Mouse (Mus musculus) heart, adult 2 months (tissue): Measurements from ENCODE around the gene Ager. TPM values are rescaled to one million over a fixed set of nuclear protein-coding genes. Genes with fewer than 3 reads are reported as not detected.

ENCODE experiments used
- DNase-seq, 2 experiments: peaks; one replicate each; pipeline ENCODE4 v3.0.0; 2021
- H3K27ac ChIP-seq: fragments of 200-600 bp; 2 replicates; pipeline ENCODE4 v1.8.1; 2022
- H3K27me3 ChIP-seq: fragments of 200-500 bp; 2 replicates; pipeline ENCODE4 v1.6.1; 2012; ENCODE audit warnings: mild to moderate bottlenecking, low read length, inconsistent platforms, mixed read lengths; ENCODE audit not compliant: control insufficient read depth, insufficient read depth
- H3K36me3 ChIP-seq: fragments of 200-500 bp; 2 replicates; pipeline ENCODE4 v1.6.1; 2012; ENCODE audit warnings: low read length, inconsistent platforms; ENCODE audit not compliant: control insufficient read depth, insufficient read depth
- H3K4me1 ChIP-seq: fragments of 200-500 bp; 2 replicates; pipeline ENCODE4 v1.6.1; 2011; ENCODE audit warnings: low read length; ENCODE audit not compliant: control insufficient read depth, insufficient read depth
- H3K4me3 ChIP-seq: fragments of 200-600 bp; 2 replicates; pipeline ENCODE4 v1.8.1; 2022
- H3K79me2 ChIP-seq: fragments of 200-500 bp; replicated peaks from 2 replicates; pipeline ENCODE4 v1.6.1; 2012; ENCODE audit warnings: mild to moderate bottlenecking, inconsistent platforms, low read length, moderate library complexity, mixed read lengths; ENCODE audit not compliant: control insufficient read depth, insufficient read depth
- H3K9ac ChIP-seq: fragments of 200-500 bp; 2 replicates; pipeline ENCODE4 v1.6.1; 2012; ENCODE audit warnings: low read depth, mild to moderate bottlenecking, control low read depth, inconsistent platforms, low read length, mixed read lengths
- CTCF ChIP-seq: fragments of 200-600 bp; IDR thresholded peaks from 2 replicates; pipeline ENCODE4 v1.8.1; 2022; ENCODE audit warnings: antibody characterized with exemption, mild to moderate bottlenecking, moderate library complexity
- EP300 ChIP-seq: fragments of 200-500 bp; IDR thresholded peaks from 2 replicates; pipeline ENCODE4 v1.6.1; 2011; ENCODE audit warnings: low read depth, low read length, control low read depth; ENCODE audit not compliant: insufficient read depth
- POLR2A ChIP-seq: fragments of 200-500 bp; IDR thresholded peaks from 2 replicates; pipeline ENCODE4 v1.6.1; 2011; ENCODE audit warnings: mild to moderate bottlenecking, low read depth, low read length, control low read depth; ENCODE audit not compliant: insufficient read depth
- WGBS: fragments of 180-500 bp; shearing (Covaris S2); methylation state at CpG from one replicate; pipeline ENCODE4 v1.1.7; 2018; 5-methylcytosine and 5-hydroxymethylcytosine counted together
- intact Hi-C: fragments of 180-260 bp; cut with DNase I; formaldehyde crosslinking; loops from one replicate; pipeline ENCODE4 v1.15.1; 2025
- polyA plus RNA-seq: library from polyadenylated mRNA; depleted of rRNA; stranded (reverse); fragments of >200 nt; gene quantifications from 2 replicates; pipeline ENCODE4 v1.2.3, GENCODE M21; 2012
- total RNA-seq, 2 experiments: library from RNA; stranded (reverse); gene quantifications; 2 replicates each; pipeline ENCODE4 v1.2.3; 2021

Gene Ager
- total and polyA plus RNA-seq, 3 experiments: 0.14 to 2.2 (median 0.18) TPM

GRCm38 (mm10) chr17:34621006-34621405 is 23.3 kb downstream of the Ager start:
- H3K27me3 ChIP-seq: no peaks in the 10 kb centered on the region
- intact Hi-C loops: no loop called here

GRCm38 (mm10) chr17:34623161-34623560 is 25.5 kb downstream of the Ager start:
- DNase-seq: no peak

More at GRCm38 (mm10) chr17:34621006-34621405, 23.3 kb downstream of the Ager start:
- no peak for DNase-seq
- Histone ChIP-seq H3K36me3 (no peaks in the 10 kb centered on the region), H3K27ac (no peak overlapping the region), H3K4me3 (no peak overlapping the region), H3K79me2 (no peaks in the 10 kb centered on the region), H3K4me1 (no peaks in the 10 kb centered on the region), H3K9ac (no peak overlapping the region)
- 91% methylated on average over 8 of the region's 8 CpGs for WGBS
- TF ChIP-seq POLR2A: no peak
- TF ChIP-seq EP300: no peak
- no peak for TF ChIP-seq CTCF

GRCm38 (mm10) chr17:34624981-34625380 is 27.3 kb downstream of the Ager start:
- intact Hi-C loops: no loop called here
- H3K79me2 ChIP-seq: no peaks in the 10 kb centered on the region
- no peak overlapping the region for H3K4me3 ChIP-seq
- TF ChIP-seq EP300 (no peak), POLR2A (no peak), CTCF (no peak)
- no peak overlapping the region for H3K9ac ChIP-seq
- H3K4me1 ChIP-seq: peaks cover 2% of the 10 kb centered on the region
- WGBS: 93% methylated on average over 3 of the region's 3 CpGs
- H3K36me3 ChIP-seq: no peaks in the 10 kb centered on the region
- DNase-seq: no peak
- no peak overlapping the region for H3K27ac ChIP-seq
- H3K27me3 ChIP-seq: no peaks in the 10 kb centered on the region

More at GRCm38 (mm10) chr17:34623161-34623560, 25.5 kb downstream of the Ager start:
- Histone ChIP-seq H3K27me3 (no peaks in the 10 kb centered on the region), H3K79me2 (no peaks in the 10 kb centered on the region), H3K4me3 (no peak overlapping the region), H3K9ac (no peak overlapping the region), H3K27ac (no peak overlapping the region), H3K4me1 (no peaks in the 10 kb centered on the region; the same call in 1 of the 2 replicates), H3K36me3 (no peaks in the 10 kb centered on the region)
- no peak for TF ChIP-seq POLR2A
- peak; percentile 39 for TF ChIP-seq CTCF
- intact Hi-C loops: no loop called here
- 78% methylated on average over 9 of the region's 9 CpGs for WGBS

GRCm38 (mm10) chr17:34626062-34626772 is 28.6 kb downstream of the Ager start:
- H3K79me2 ChIP-seq: no peaks in the 10 kb centered on the region
- H3K27ac ChIP-seq: peak overlapping the region; percentile 95
- intact Hi-C loops: loop anchor here (2.0 kb wide), 2 partner anchors 19 to 61 kb away; partner anchors contain the start of gene Notch4
- H3K27me3 ChIP-seq: no peaks in the 10 kb centered on the region
- no peak for TF ChIP-seq EP300
- no peak for TF ChIP-seq CTCF
- TF ChIP-seq POLR2A: no peak
- peaks cover 4% of the 10 kb centered on the region for H3K4me1 ChIP-seq
- H3K4me3 ChIP-seq: peak overlapping the region; percentile 73
- DNase-seq: no peak
- H3K9ac ChIP-seq: peak overlapping the region; percentile 74
- H3K36me3 ChIP-seq: no peaks in the 10 kb centered on the region
- 50% methylated on average over 16 of the region's 16 CpGs for WGBS

- WGBS: 2% methylated on average over 18 of the region's 18 CpGs
- peak overlapping the region; percentile 95 for H3K27ac ChIP-seq
- H3K27me3 ChIP-seq: no peaks in the 10 kb centered on the region
- H3K9ac ChIP-seq: peak overlapping the region; percentile 74
- intact Hi-C loops: loop anchor here (2.0 kb wide), 2 partner anchors 20 to 62 kb away; partner anchors contain the start of gene Notch4
- DNase-seq: peak in 1 of 2 experiments; percentile 45
- H3K36me3 ChIP-seq: no peaks in the 10 kb centered on the region
- H3K4me1 ChIP-seq: peaks cover 5% of the 10 kb centered on the region
- H3K4me3 ChIP-seq: peak overlapping the region; percentile 73
- H3K79me2 ChIP-seq: no peaks in the 10 kb centered on the region
- no peak for TF ChIP-seq POLR2A
- peak; percentile 63 for TF ChIP-seq CTCF
These were observed 29.1 kb downstream of the Ager start for GRCm38 (mm10) chr17:34626773-34627092.
